Mouse (Mus musculus) layer of hippocampus, adult 2 months (tissue): ENCODE results near the gene Sh3rf1. TPM values are rescaled to one million over a fixed set of nuclear protein-coding genes. Genes with fewer than 3 reads are reported as not detected.

Experiments used
- DNase-seq, 2 experiments: peaks; one replicate each; pipeline ENCODE4 v3.0.0; 2022; ENCODE audit warnings: low spot score in 2 of 2
- H3K27ac ChIP-seq: fragments of 200-600 bp; 2 replicates; pipeline ENCODE4 v1.8.1; 2022
- H3K4me3 ChIP-seq: fragments of 200-600 bp; 2 replicates; pipeline ENCODE4 v1.8.1; 2022; ENCODE audit warnings: mild to moderate bottlenecking
- CTCF ChIP-seq: fragments of 200-600 bp; conservative IDR thresholded peaks from 2 replicates; pipeline ENCODE4 v1.8.1; 2022; ENCODE audit warnings: antibody characterized with exemption, mild to moderate bottlenecking, moderate library complexity
- total RNA-seq, 2 experiments: library from RNA; stranded (reverse); gene quantifications; 2 replicates each; pipeline ENCODE4 v1.2.3; 2021

The Sh3rf1 gene
- total RNA-seq, 2 experiments from 2014 or later, result 66.7 to 67.5 TPM

DNA sequence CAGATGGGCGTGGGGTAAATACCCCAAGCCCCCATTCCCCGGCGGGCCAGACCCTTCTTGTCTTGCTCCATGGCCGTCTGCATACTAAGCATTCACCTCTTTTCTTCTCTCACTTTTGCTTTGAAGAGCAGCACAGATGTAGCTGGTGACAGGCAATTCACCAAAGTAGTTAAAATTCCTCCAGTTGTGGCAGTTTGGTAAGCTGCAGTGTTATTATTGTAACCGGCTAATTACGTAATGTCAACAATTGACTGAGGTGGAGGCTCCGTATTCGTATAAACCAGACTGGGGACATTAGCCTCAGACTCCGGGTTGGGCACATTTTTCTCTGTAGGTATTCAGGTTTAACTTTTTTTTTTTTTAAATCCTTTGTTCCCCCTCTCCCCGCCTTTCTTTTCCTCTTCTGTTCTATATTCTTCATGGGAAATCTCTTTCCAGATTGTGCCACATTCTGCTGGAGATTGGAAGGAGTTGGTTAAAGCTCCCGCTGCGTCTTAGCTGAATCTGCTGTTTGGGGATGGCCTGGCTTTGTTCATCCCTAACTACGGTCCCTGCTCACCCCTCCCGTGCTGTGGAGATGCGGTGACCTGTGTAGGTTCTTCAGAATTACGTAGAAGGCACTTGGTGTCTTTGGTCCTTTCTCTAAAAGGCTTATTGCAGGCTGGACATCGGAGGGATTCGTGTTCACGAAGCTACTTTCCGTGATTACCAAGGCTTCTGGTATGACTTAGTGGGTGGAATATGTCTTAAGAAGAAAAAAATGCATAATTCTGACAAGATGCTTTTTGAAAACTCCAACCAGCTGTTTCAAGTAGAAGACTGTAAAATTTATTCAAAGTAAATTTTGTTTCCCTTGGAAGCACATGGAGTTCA lies 86.1 kb downstream of the Sh3rf1 start:
- Histone ChIP-seq H3K27ac (peak overlapping the region; percentile 73), H3K4me3 (no peak overlapping the region; the same call in 1 of the 2 replicates)
- peak in 1 of 2 experiments; percentile 13 for DNase-seq
- no peak for TF ChIP-seq CTCF

DNA sequence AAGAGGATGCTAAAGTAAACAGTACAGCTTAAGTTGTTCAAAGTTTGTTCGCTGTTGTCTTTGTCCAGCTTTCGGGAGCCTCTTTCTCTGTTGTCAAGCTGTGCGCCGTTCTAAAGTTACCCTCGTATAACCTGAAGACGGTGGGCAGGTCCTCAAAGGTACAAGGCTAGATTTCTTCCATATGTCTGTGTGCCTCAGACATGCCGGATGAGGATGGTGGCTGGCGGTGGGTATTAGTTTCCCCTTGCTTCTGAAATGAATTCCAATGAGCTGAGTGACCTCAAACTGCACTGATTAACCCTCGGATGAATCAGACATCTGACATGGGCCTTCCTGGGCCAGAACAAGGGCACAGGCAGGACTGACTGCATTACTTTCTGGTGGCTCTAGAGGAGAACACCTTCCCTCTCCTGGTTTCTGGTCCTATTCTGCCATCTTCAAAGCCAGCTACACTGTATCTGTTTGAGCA lies 86.8 kb downstream of the Sh3rf1 start:
- H3K4me3 ChIP-seq, result no peak overlapping the region
- peak overlapping the region; percentile 73 for H3K27ac ChIP-seq
- no peak for TF ChIP-seq CTCF
- no peak for DNase-seq

DNA sequence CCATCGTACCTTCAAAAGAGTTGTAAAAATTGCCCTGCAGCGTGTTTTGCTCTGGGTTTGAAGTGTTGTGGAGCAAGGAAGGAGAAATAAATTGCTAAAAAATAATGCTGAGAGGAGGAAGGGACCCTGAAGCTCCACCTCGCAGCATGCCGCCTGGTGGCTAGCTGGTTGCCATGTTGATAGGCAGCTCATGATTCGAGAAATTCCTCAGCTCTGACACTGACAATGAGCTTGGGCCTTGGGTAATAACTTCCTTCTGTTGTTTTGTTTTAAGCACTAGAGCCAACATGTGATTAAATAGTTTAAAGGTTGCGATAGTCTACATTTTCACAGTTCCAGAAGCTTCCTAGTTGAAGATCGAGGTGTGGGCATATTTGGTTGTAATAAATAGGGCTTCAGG lies 89.3 kb downstream of the Sh3rf1 start:
- DNase-seq, result no peak
- peak; percentile 30; the same call in 1 of the 2 replicates for TF ChIP-seq CTCF
- no peak overlapping the region for H3K4me3 ChIP-seq
- H3K27ac ChIP-seq, result 0 out of 2 replicates have a peak overlapping the region, but pooled peaks have one; percentile 18

DNA sequence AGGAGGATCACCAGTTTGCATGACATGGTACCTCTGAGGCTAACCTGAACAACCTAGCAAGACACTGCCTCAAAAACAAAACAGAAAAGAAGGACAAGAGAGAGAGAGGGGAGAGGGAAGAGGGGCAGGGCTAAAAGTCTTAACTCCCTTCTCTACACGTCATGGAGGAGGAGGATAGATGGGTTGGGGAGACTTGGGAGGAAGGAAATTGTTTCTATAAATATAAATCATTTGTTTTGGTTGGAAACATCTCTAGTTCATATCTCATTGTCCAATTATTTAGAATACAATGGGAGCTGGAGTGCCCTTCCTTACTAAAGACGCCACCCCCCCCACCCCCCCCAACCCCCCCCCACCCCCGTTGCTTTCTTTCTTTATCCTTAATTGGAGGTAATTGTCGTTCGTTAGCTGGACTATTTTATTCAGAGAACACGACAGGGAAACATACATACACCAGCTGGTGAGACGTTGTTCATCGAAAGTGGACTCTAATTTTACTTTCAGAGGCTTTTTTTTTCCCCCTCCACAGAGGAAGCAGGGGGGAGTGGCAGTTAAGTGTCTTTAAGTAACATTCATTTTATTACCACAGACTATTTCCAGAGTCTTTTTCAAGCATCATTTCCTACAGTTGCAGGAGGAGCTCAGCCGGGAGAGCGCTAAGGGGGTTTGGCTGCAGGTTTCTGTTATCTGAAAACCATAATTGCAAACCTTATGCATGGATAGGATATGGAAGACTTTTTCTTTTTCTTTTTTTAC lies 92.5 kb downstream of the Sh3rf1 start:
- no peak for DNase-seq
- H3K27ac ChIP-seq, result peak overlapping the region; percentile 36; the same call in 1 of the 2 replicates
- no peak for TF ChIP-seq CTCF
- no peak overlapping the region for H3K4me3 ChIP-seq

DNA sequence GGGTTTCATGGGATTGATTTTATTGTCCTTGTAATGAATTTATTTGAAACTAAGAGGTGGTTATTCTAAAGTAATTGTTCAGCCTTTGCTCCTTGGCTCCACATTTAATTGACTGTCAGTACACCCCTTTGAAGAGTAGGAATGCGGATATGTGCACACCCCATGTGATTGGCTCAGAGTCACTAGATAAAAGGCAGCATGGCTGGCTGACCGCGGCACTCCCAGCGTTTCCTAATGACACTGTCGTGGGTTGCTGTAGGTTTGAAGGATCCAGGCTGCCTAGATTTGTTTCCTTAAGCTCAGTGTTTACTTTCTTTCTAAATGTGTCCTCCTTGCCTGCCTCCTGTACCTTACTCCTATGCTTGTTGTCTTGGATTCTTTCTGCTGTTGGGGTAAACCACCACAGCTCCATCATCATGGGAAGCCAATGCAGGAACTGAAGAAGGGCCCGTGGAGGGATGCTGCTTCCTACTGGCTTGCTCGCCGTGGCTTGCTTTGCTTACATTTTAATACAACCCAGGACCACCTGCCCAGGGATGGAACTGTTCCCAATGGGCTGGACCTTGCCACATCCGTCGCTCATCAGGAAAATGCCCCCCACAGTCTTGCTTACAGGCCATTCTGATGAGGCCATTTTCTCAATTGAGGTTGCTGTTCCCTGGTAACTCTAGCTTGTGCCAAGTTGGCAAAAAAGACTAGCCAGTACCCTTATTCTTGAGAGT lies 93.3 kb downstream of the Sh3rf1 start:
- Histone ChIP-seq H3K27ac (peak overlapping the region; percentile 36; the same call in 1 of the 2 replicates), H3K4me3 (no peak overlapping the region)
- no peak for DNase-seq
- no peak for TF ChIP-seq CTCF

DNA sequence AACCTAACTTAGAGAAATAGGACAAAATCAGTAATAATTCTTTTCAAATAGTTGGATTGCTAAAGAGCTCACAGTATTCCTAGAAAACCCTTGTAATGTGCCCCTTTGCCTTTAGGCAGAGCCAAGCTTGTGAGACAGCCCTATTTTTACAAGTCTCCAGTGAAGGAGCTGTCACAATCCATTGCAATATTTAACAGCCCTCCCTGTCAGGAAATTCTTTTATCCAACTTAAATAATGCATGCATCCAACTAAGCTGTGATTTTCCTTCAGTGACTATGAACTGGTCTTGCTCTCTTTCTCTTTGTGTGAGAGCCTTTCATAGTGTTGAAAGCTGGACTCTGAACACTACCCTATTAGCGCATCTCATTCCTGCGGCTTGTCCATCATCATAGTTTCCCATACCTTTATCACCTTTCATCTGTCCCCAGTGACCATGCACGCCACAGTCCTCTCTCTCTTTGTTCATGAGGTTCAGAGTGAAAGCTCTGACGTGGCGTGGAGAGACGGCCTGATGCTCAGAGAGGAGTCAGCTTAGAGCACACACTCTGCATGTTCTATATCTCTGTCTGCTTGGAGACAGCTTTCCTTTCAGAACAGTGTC lies 94.0 kb downstream of the Sh3rf1 start:
- no peak overlapping the region for H3K4me3 ChIP-seq
- no peak for TF ChIP-seq CTCF
- no peak for DNase-seq
- H3K27ac ChIP-seq, result peak overlapping the region; percentile 28; the same call in 1 of the 2 replicates

DNA sequence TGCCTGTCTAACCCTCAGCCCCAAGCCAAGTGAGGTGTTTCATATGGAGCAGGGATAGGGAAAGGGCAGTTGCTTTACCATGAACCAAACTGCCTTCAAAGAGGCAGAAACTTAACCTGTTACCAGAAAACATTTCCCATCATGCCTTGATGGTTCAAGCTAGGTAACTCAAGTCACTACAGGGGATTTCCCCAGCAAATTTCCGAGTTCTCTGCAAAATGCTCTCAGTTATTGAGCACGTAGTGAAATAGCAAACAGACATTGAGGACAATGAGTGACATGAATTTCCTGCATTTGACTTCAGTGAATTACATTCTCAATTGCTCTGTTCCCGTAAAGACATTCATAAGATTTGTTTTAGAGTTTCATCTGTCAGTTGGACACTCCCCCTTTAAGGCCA lies 97.5 kb downstream of the Sh3rf1 start:
- TF ChIP-seq CTCF, result no peak
- Histone ChIP-seq H3K4me3 (no peak overlapping the region), H3K27ac (no peak overlapping the region)
- no peak for DNase-seq

DNA sequence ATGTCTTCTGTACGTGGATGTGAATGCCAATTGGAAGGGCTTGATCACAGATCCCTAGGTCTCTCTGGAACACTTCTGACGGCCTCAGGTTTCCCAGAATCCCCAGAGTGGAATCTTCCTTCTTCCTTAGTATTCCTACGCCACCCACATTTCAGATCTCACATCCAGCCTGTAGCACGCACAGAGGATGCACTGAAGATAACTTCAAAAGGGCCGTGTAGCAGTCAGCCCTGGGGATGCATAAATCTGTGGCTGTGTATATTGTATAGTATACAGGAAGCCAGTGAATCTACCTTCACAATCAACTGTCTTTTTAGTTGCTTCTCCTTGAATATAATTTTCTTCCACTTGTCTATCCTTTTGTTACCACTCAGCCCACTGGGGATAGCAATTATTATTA lies 98.1 kb downstream of the Sh3rf1 start:
- DNase-seq, result no peak
- H3K4me3 ChIP-seq, result no peak overlapping the region
- no peak overlapping the region for H3K27ac ChIP-seq
- no peak for TF ChIP-seq CTCF

DNA sequence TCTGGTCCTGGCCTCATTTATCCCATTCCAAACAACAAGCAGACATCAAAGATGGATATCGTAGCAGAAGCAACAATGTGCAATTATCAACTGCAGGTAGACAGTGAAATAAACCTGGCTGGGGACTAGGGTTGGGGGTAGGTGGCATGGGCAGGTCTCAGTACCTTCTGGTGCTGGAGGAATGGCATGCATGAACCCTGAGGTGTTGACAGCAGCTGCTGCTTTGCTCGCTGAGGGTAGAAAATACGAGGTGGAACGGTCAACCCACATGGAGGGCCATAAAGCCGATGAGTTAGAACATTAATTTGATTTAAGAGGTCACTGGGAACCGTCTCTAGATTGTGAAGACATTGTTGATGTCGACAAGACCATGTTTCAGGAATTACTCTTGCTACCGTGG lies 98.8 kb downstream of the Sh3rf1 start:
- no peak for TF ChIP-seq CTCF
- Histone ChIP-seq H3K27ac (no peak overlapping the region), H3K4me3 (no peak overlapping the region)
- no peak for DNase-seq

DNA sequence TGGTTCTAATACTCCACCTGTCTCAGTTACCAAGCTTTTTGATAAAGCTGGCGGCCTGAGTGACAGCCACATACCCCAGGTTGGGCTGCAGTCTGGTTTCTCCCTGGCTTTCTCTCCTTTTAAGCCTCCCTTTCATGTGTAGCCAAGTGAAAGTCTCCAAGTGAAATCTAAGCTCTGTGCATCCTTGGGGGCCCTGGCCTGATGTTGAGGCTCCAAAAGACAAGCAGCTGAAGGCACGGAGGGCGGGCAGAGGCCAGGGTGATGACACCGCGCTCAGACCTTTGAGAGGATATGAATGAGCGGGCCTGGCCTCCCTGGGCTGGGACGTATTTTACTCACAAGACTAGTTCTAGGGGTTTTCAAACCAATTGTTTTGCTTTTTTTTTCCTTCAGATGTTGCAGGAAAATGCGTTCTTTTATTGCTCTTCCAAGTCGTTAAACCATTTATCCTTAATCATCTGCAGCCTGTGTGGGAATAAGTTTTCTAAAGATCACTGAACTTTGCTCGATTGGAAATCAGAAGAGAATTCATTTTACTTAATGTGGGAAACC lies 100.8 kb downstream of the Sh3rf1 start:
- no peak for DNase-seq
- TF ChIP-seq CTCF, result no peak
- peak overlapping the region; percentile 37; the same call in 1 of the 2 replicates for H3K27ac ChIP-seq
- H3K4me3 ChIP-seq, result no peak overlapping the region

DNA sequence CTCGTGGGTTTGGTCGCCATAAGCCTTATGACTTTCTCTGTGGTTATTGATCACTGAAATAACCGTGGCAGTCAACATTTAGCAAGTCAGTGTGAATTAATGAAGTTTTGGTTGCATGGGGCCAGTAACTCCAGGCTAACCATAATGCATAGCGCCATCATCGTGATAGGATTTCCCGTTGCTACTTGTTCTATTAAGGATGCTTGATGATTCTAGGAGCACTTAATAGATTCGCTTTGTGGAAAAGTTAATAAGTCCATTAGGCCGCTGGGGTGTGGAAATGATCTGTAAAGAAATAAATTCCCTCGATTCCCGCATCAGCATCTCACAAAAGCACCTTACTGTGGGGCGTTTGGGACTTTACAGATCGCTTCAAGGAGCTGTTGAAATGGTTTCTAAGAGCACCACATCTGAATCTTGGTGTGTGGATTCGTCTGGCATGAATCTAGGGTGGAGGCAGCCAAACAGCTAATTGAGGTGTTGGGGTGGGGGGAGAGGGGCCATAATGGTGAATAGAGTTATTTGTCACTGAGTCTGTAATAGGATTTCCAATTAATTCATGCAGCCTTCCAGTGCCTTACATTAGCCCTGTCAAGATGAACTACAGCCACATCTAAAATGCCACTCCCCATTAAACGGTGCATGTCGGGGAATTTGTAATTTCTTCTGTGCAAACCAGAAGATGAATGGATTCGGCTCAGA lies 101.5 kb downstream of the Sh3rf1 start:
- Histone ChIP-seq H3K27ac (peak overlapping the region; percentile 37; the same call in 1 of the 2 replicates), H3K4me3 (no peak overlapping the region)
- no peak for DNase-seq
- no peak for TF ChIP-seq CTCF
